Mouse (Mus musculus) adrenal gland, postnatal 4 days (tissue): ENCODE data around the gene Ugt1a10. TPM values are rescaled to one million over a fixed set of nuclear protein-coding genes. Genes with fewer than 3 reads are reported as not detected.
"Not testable (repeated sequence)": the region's sequence is repeated elsewhere in the genome, so short reads cannot be mapped to it uniquely, and the experiment has no call there.

Experiments
- DNase-seq, 2 experiments: peaks; one replicate each; pipeline ENCODE4 v3.0.0; 2021 to 2022; ENCODE audit warnings: low spot score in 2 of 2, mixed read lengths in 2 of 2
- total RNA-seq, 2 experiments: library from RNA; stranded (reverse); gene quantifications; 2 replicates each; pipeline ENCODE4 v1.2.3; 2021

The Ugt1a10 gene
- total RNA-seq, 2 experiments from 2014 or later, result 2.8 to 3.2 TPM

- not testable (repeated sequence) for DNase-seq
These were observed 39.1 kb downstream of the Ugt1a10 start for GRCm38 (mm10) chr1:88094270-88094676.

GRCm38 (mm10) chr1:88094941-88095492, 39.8 kb downstream of the Ugt1a10 start, which contains the start of gene Ugt1a7c:
TSS of gene Ugt1a7c (plus strand) at chr1:88095062.
- no peak for DNase-seq

- DNase-seq, result not testable (repeated sequence)
These were observed 43.4 kb downstream of the Ugt1a10 start for GRCm38 (mm10) chr1:88098546-88098945.

GRCm38 (mm10) chr1:88099691-88100090, 44.5 kb downstream of the Ugt1a10 start:
- DNase-seq, result not testable (repeated sequence)

GRCm38 (mm10) chr1:88103019-88103418, 47.8 kb downstream of the Ugt1a10 start, which contains the start of gene Ugt1a6b:
TSS of gene Ugt1a6b (plus strand) at chr1:88103252.
- not testable (repeated sequence) for DNase-seq

- DNase-seq, result not testable (repeated sequence)
These were observed 48.7 kb downstream of the Ugt1a10 start for GRCm38 (mm10) chr1:88103697-88104468.

- no peak for DNase-seq
These were observed 49.7 kb downstream of the Ugt1a10 start for GRCm38 (mm10) chr1:88104667-88105430.

GRCm38 (mm10) chr1:88105656-88106055, 50.5 kb downstream of the Ugt1a10 start:
- no peak for DNase-seq

- DNase-seq, result not testable (repeated sequence)
These were observed 53.9 kb downstream of the Ugt1a10 start for GRCm38 (mm10) chr1:88109027-88109557.

- not testable (repeated sequence) for DNase-seq
These were observed 54.4 kb downstream of the Ugt1a10 start for GRCm38 (mm10) chr1:88109604-88110003.

- not testable (repeated sequence) for DNase-seq
These were observed 57.6 kb downstream of the Ugt1a10 start for GRCm38 (mm10) chr1:88112769-88113168.

- DNase-seq, result not testable (repeated sequence)
These were observed 65.4 kb downstream of the Ugt1a10 start for GRCm38 (mm10) chr1:88120550-88120949.

GRCm38 (mm10) chr1:88121521-88121920, 66.3 kb downstream of the Ugt1a10 start:
- DNase-seq, result not testable (repeated sequence)

GRCm38 (mm10) chr1:88125827-88126360, 70.7 kb downstream of the Ugt1a10 start:
- not testable (repeated sequence) for DNase-seq

GRCm38 (mm10) chr1:88129091-88129490, 73.9 kb downstream of the Ugt1a10 start:
- not testable (repeated sequence) for DNase-seq

GRCm38 (mm10) chr1:88130223-88130622, 75.0 kb downstream of the Ugt1a10 start:
- DNase-seq, result not testable (repeated sequence)

- DNase-seq, result no peak
These were observed 78.8 kb downstream of the Ugt1a10 start for GRCm38 (mm10) chr1:88133908-88134456.

- DNase-seq, result not testable (repeated sequence)
These were observed 79.3 kb downstream of the Ugt1a10 start, which contains the start of gene Ugt1a6a for GRCm38 (mm10) chr1:88134457-88135011. TSS of gene Ugt1a6a (plus strand) at chr1:88134809.

GRCm38 (mm10) chr1:88135229-88135904, 80.2 kb downstream of the Ugt1a10 start:
- not testable (repeated sequence) for DNase-seq

- DNase-seq, result no peak
These were observed 81.5 kb downstream of the Ugt1a10 start for GRCm38 (mm10) chr1:88136646-88137045.
